Mouse (Mus musculus): ENCODE results near the gene Dock1.
A peak's percentile ranks its signal among the peaks of the same experiment; 100 is the strongest.

The Dock1 gene

DNA sequence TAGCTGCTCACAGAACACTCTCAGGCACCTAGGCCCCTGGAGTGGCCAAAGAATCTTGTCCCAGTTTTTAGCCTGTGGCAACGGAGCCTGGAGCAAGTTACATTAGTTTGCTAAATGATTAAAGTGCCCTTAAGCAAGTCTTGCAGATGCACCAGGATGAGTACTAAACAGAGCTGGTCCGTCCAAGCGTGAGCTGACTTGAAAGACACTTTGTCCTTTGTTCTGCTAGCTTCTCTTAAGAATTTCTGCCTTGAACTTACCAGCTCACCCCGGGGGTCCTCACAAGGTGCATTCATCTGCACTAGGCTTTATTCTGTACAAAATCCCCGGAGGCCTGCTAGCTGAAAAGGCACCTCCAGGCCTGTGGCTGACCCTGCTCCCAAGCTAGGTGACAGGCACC, 394.8 kb downstream of the Dock1 start:
- DNase-seq: no peak

DNA sequence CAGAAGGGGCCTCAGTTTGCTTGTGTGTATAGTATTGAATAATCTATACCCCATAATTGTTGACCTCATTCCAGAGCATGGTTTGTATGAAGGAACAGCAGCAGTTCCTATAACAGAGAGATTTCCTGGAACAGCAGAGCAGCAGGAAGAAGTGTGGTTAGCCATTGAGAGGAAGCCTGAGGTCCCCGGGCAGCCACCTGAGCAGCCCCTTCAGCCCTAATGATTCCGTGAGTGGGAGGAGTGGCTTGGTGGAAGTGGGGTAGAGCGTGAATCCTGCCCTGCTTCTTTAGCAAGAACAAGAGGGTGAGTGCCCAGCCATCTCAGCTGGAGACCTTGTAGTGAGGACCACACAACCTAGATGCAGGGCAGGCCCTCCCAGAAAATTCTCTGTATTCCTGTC, 398.4 kb downstream of the Dock1 start:
- DNase-seq: no peak

DNA sequence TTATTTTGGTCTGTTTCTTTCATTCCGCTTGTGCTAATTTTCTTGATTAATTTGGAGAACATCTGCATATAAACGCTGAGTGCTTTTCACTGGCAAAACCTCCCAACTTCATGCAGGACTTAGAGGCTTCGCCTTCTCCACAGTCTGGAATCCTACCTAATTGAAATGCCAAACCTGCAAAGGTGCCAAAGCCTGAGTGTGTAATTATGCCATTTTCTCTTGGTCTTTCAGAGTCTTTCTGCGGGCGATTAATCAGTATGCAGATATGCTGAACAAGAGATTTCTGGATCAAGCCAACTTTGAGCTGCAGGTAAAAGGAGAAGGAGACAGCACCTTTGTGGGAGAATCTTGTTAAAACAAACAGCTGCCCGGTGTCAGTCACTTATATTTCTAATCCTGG, 406.4 kb downstream of the Dock1 start:
- no peak for DNase-seq

DNA sequence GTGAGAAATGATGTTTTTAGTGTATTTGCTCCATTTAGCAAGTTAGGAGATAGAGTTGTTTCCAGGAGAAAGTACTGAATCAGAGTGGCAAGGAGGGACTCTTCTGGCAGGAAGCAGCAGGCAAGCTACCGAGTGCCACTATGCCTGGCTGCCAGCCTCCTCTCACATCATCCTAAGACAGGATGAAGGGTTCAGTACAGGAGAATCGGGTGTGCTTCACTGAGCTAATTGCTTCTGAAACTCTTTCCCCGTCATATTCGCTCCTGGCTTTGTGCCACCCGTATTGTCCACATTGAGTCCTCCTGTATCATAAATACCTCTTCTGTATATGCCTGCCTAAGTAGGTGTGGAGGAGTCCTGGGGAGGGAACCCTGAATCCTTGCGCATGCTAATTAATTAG, 406.9 kb downstream of the Dock1 start:
- DNase-seq: no peak

DNA sequence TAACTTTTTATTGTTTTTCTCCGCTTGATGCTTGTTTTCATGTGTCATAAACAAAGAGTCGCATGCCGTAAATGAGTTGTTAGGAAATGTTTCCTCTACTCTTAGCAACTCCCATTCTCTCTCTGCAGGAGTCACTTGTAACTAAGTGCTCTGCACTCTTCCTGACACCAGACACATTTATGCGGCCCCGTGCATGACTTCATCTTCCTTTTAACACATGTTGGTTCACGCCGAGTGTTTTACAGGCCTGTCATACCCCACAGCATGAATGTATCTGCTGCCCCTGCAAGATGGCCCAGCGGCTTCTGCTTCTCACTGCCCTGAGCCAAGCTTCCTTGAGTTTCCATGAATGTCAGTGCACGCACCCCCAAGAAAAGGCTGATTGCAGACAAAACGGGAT, 407.4 kb downstream of the Dock1 start:
- DNase-seq: no peak

DNA sequence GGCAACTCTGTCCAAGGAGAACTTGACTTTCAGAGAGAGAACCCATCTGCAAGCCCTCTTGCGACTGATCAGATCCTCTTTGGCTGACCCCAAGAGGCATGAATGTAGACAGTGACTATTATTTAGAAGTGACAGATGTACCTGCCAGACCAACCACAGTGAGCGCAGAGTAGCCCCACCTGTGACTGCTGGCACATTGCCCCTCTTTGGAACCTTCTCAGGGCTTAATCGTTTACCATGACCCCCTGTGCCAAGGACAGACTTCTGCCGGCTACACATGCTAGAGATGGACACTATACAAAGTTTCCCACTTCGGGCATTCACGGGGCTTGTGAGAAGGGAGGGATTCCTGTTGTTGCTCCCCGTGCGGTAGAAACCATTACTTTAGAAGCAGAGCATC, 413.0 kb downstream of the Dock1 start:
- no peak for DNase-seq

DNA sequence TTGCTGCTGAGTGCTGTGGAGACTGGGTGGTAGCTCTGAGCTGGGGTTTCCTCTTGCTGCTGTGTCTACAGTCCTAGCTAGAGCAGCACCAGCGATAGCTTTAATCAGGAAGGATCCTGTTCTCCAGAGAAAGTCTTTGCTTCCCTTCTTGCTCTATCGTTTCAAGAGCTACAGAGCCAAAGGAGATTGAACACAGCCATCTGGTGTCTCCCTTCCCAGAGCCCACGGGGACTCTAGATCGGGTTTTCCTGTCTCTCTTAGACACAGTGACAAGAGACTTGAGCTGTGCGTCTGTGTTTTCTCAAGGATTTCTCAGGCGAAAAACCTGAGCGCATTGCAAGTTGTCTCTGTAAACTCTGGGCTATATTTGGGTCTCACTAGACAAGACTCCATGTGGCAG, 413.6 kb downstream of the Dock1 start:
- DNase-seq: no peak

DNA sequence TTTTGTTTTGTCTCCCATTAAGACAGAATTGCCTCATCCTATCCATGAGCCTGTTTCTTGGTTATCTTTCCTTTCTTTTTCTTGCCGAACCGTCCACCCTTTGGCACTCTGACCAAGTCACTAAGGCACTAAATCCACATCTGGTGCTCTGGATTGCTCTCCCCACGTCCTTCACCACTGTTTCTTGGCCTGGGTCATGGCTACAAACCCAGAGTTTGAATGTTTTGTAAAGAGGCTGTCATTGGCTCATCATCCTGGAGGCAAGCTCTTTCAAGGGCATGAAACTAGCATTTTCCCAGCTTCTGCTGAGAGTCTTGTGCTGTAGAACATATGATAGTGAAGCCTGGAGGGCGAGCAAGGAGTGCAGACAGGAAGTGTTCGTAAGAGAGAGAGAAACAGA, 416.1 kb downstream of the Dock1 start:
- no peak for DNase-seq

DNA sequence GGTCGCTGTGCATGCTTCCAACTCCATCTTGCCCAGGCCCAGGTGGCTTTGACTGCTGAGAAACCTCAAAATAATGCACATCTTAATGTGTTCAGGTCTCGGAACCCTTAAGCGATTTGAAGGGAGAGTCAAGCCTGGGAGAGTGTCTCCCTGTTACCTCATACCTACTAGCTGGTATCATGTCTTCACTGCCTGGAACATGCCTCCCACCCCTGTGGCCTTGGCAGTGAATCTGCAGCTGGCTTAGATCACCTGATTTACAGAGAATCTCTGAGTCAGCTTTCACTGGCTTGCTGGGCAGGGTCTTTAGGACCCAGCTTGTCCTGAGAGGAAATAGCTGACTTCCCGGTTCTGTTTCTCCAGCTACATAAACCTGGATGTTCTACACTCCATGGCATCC, 419.2 kb downstream of the Dock1 start:
- no peak for DNase-seq

DNA sequence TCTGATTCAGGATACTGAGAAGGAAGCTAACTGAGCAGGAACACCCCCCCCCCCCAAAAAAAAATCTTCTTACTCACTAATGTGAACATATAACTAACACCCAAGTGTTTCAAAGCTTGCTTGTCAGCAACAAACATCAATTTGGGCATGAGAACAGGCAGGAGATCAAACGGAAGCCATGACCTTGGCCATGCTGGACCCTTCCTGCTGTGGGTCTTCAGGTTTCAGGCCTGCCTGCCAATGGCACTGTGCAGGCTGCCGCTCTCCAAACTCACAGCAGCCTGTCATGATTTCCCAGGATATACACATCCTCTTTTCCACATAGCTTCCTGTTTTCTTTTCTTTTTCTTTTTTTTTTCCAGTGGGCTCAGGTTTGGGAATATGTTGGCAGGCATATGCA, 423.4 kb downstream of the Dock1 start:
- DNase-seq: no peak

DNA sequence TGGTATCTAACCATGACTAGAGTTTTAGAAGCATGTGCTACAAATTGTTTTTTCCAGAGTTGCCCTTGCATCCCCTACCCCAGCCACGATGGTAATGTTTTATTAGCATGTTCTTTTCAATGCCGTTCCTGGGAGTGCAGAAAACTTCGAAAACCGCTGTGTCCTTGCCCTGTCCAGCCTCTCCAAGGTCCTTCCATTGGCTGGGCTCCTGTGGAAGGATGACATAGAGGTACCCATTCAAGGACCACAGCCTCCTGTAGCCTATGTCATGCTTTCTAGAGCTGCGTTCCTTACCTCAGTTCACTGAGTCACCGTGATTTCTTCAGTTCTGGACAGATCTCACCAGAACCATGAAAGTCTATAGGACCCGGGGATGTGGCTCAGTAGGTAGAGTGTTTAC, 431.5 kb downstream of the Dock1 start:
- no peak for DNase-seq

DNA sequence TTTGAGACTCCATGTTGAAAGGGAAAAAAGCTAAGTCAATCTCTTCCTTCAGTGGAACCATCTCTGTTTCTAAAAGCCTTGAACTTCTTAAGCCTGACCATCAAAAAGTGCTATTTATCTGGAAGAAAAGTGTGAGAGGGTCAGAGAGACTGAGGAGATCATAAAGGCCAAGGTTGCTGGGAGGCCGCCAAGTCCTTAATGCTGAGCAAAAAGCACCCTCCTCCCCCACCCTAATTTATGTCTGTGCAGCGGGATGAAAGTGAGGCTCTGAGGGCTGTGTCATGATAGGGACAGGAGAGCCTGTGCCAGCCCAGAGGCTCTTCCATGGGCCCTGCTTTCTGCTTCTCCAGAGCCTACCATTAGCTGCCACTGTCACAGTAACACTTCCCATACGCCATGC, 436.1 kb downstream of the Dock1 start:
- no peak for DNase-seq

DNA sequence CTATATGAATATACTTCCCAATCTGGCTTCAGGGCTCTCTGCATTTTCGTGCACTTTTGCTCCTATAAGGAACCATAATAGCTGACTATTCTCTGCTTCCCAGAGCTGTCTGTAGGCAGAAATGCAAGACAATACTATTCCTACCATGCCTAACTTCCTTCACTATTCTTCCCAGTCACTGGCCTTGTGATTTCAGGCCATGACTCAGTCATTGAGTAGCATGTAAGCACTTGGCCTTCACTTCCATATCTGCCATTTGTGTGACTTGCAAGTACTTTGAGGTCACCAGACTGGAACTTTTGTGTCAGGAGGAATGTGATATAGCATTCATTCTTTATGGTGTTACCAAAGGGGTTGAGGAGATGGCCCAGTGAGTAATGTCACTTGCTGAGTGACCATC, 439.9 kb downstream of the Dock1 start:
- no peak for DNase-seq

DNA sequence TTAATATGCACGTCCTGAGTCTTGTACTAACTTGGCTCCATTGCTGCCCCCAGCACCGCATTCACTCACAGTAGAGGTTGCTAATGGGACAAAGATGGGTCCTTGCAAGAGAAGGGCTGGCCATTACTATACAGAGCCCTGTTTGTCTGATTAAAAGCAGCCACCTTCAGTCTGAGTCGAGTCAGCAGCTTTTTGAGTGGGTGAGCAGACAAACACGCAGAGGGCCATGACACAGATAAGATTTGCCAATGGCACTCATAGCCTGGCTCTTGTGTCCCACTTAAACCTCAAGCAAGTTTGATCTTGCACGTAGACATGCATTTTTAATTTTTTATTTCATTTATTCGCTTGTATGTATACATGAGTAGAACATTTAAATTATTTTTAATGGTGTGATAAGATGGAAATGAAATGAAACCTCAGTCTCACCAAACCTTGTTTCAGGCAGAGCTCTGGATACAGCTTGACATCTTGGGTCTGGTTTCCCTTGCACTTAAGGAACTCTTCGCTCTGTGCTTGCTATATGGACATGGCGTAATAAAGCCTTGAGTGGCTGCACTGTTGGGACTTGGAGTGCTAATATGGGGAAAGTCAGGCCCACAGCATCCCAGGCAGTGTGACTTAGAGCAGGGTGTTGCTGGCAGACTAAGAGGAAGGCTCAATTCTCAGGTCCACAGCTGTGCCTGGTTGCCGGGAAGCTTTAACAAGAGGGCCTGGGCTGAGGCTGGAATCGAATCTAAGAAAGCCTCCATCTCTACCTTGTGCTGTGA, 455.0 kb downstream of the Dock1 start:
- DNase-seq: no peak

DNA sequence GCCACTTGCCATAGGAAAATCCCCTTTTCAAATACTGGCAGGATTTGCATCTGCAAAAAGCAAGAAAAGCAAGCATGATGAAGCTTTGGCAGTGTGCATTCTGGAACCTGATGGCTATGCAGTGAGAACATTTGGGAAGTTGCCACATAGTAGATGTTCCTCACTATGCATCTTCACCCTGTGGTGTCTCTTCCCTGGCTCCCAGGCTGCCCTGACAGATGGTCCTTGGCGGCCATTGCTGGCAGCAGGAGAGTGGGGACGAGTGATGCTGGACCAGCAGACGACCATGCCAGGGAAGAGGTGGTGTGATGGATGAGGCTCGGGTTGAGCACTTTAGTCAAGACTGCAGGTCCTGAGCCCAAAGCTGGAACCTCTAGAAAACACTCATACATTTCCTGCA, 462.0 kb downstream of the Dock1 start:
- DNase-seq: no peak

DNA sequence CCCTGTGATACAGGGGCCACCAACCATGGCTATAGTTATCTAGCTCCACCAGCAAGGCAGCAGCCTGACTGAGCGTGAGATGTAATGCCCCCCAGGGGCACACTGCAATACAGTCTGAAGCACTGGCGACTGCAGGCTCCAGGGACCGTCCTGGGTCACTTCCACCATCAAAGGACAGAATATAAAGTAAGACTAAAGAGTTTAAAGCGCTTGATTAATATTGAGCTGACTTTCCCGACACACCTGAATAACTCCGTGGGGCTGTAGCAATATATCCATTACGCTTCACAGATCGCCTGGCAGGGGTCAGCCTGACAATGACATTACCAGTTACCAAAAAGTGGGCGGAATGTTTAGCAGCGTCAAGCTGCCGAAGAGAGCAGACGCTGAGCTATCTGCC, 464.2 kb downstream of the Dock1 start:
- DNase-seq: no peak

DNA sequence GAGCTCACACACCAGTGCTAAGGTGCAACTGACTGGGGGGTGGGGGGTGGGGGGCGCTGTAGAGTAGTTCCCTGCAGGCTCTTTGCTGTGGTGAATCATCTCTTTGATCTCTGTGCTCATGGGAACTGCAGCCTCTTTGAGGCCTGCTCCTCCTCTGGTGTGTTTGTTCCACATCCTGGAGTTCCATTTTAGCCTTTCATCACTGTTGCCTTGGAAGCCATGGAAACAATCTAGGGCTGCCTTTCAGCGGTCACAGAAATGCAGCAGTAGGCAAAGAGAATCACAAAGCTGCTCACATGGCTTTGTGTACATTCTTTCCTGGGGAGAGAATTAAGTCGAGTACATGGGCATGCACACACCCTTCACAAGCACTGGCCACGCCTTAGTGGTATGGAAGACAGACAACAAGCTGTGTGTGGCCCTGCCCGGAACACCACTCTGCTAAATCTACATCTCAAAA, 468.7 kb downstream of the Dock1 start:
- no peak for DNase-seq

DNA sequence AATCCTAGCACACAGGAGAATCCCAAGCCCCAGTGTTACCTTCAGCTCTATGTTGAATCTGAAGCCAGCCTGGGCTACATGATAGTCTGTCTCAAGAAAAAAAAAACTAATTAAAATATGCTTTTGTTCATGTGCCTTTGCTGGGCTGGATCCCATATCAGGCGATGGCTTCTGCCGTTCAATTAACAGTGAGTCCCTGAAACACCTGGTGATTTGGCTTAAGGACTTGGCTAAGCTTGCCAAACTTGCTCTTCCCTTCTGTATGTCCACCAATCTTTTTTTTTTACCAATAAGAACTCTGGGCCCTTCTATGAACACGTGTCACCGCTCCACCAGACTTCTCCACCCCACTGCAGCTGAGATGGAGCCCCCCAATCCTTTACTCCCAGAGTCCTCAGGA, 474.3 kb downstream of the Dock1 start:
- no peak for DNase-seq

DNA sequence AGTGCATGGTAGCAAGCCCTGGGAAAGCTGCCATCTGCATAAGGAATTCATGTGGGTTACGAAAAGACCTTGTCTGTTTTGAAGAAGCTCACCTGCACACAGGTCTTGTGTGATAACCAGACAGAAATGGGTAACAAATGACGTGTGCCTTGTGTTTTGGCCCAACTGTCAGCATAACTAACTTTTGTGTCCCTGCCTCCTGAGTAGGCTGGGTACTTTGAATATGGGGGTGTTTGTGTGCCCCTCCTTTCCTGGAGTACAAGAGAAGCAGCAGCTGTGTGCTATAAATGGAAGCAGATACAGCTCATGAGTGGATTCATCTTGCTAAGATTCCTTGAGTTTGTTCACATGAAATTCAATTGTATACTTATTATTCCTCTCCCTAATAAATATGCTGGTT, 480.5 kb downstream of the Dock1 start:
- DNase-seq: no peak

DNA sequence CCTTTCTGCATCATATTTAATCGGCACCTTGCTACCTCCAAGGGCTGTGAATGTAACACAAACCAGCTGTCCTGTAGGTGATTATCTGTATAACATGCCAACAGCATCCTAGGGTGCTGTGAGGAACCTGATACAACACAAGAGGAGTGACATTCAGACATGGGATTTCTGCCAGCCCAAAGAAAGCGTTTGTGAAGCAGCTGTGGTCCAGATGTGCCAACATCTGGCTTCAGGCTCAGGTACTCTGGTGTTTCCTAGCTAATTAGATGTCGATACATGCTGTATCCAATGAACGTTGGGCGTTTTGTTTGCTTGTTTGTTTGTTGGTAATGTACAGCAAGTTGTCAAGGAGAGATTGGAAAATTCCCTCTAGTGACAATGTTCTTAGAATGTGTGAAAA, 487.1 kb downstream of the Dock1 start:
- DNase-seq: no peak

DNA sequence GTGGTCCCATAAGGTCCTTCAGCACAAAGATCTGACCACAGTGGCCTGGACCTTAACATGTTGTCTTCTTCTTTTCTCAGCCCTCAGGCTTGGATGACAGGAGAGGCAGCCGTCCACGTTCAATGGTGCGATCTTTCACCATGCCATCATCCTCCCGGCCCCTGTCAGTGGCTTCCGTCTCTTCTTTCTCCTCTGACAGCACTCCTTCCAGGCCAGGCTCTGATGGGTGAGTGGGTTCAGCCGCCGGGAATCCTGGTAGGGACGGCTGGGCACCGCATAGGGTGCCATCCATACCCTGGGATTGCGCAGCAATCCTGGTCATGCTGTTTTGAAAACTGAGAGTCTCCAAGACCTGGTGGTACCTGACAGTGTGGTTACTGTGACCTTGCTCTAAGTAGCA, 487.9 kb downstream of the Dock1 start:
- DNase-seq: no peak

DNA sequence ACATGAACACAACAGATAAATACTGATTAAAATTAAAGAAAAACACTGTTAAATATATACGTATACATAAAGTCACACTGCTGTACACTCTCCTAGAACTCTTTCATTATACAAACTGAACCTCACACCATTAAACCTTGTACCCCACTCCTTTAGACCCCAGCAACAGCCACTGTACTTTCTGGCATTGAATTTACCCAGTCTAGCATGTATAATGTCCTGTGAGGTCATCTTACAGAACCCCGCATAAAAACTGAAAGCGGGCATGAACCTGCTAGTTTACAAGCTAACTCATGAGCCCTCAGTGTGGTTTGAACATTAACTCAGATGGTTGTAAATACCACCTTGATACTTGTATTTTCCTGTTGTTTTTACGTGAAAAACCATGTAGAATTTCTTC, 489.2 kb downstream of the Dock1 start:
- no peak for DNase-seq

DNA sequence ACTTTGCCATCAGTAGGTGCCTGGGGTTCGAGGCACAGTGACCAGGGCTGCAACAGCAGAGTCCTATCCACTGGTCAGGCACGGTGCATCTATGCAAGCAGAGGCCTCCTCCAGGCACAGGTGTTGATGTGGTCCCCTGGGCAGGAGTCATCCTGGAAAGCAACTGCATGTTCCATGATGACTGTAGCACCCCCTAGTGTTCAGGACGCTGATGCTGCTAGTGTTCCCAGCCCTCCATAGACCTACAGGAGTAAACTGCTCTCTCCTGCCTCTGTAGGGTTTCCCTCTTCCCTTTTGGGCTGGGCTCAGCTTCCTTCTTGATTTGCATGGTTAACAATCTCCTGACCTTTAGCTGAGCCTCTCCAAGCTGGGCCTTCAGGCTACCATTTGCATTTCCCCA, 494.7 kb downstream of the Dock1 start:
- DNase-seq: peak; percentile 14

DNA sequence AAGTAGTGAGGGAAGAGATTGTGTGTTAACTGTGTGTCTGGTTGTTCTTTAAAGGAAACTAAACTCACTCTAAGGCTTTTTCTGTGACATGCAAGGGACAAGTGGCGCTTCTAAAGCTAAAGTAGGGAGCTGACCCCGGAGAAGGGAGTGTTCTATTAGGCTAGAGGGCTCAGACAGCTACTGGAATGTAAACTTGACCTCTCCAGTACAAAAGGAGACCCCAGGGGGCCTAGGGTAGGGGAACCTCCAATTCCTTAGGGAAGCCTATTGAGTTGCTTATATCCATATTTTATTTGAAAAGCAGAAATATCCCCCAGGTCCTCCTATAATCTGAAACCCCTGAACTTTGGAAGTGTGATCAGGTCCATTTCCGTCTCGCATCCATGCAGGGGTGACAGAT, 499.5 kb downstream of the Dock1 start:
- DNase-seq: no peak

DNA sequence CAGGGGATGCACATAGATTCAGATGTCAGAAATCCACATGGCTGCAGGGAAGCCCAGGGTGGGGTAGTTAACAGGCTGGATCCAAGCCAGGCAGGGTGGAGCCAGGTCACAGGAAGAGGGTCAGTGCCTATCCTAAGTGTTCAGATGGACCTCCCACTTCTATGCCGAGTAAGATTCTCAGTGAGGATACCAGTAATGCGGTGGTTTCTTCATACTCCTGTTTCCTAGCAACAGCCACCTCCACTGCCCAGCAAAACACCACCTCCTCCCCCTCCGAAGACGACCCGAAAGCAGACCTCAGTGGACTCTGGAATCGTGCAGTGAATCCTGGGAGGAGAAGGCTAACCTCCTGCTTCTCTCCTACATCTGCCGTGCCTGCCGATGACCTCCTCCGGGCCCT, 501.8 kb downstream of the Dock1 start:
- DNase-seq: no peak

DNA sequence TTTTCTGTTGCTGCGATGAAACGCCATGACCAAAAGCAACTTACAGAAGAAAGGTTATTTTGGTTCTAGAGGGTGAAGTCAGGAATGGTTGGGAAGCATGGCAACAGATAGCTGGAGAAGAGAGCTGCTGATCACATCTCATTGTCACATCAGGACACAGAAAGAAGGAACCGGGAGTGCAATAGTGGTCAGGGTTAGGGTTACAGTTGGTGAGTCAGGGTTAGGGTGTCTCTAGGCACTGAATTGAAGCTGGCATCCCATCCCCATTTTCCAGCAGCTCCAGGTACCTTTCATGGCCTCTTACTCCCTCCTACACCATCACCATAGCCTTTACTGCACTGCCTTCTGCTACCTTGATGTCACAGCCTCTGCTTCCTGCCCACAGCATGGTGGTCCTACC, 523.7 kb downstream of the Dock1 start:
- DNase-seq: no peak

Data from thymus, postnatal 25 days (tissue).